Mouse (Mus musculus): ENCODE data around the gene Ces2g. TPM values are rescaled to one million over a fixed set of nuclear protein-coding genes. Genes with fewer than 3 reads are reported as not detected.

Gene Ces2g
- polyA plus RNA-seq, 1 experiment from 2014 or later: not detected

DNA sequence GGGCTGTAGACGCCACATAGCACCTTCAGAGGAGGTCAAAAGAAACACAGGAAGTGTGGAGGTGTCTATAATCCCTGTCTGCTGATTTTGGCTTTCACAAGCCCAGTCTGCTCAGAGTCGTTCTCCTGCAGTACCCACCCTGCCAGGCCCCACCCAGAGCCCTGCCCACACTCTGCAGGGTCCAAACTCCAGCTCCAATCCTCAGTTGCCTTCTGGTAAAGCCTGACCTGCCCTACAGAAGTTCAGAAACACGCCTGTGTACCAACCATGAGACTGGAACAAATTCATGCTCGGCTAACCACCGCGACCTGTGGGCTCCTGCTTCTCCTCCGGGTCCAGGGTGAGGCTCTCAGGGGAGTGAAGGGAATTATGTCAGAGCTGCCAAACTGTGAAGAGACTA is 39.1 kb downstream of the Ces2g start, which contains the start of gene Ces2h:
Ces2h (plus strand) TSS at position 268 of the 400 bp plus-strand sequence.
- no peak for ATAC-seq (ENCODE audit: low FRiP score)
- no peaks in the 10 kb centered on the region for H3K4me1 ChIP-seq
- no peaks in the 10 kb centered on the region for H3K9me3 ChIP-seq (replicated peaks)
- H3K27me3 ChIP-seq: no peaks in the 10 kb centered on the region
- H3K4me2 ChIP-seq (replicated peaks): no peak within 1 kb of the TSS
- no peaks in the 10 kb centered on the region for H3K36me3 ChIP-seq
- no peak within 1 kb of the TSS for H3K27ac ChIP-seq
- no peak within 1 kb of the TSS for H3K4me3 ChIP-seq
- no peak within 1 kb of the TSS for H3K9ac ChIP-seq
- 85% methylated on average over 7 of the region's 7 CpGs for WGBS

DNA sequence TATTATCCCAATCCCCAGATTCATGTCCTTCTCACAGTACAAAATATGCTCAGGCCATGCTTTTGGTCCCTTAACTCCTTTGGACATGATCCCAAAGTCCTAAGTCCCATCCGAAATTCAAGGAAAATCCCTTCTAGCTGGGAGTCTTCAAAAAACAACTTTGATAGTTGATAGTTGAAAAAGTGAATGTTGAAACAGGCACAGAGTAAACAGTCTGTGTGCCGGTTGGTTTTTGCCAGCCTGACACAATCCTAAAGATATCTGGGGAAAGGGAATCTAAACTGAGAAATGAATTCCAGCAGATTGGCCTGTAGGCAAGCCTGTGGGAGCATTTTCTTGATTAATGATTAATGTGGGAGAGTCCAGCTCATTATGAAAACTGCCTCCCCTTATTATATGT is 48.5 kb downstream of the Ces2g start:
- ATAC-seq (ENCODE audit: low FRiP score): no peak
- 94% methylated on average over 2 of the region's 2 CpGs for WGBS
- H3K4me3 ChIP-seq: no peak overlapping the region
- no peaks in the 10 kb centered on the region for H3K4me1 ChIP-seq
- H3K27me3 ChIP-seq: no peaks in the 10 kb centered on the region
- no peak overlapping the region for H3K27ac ChIP-seq
- no peak overlapping the region for H3K4me2 ChIP-seq (replicated peaks)
- no peaks in the 10 kb centered on the region for H3K36me3 ChIP-seq
- no peaks in the 10 kb centered on the region for H3K9me3 ChIP-seq (replicated peaks)
- no peak overlapping the region for H3K9ac ChIP-seq

GRCm38 (mm10) chr8:105011136-105011535 is 49.6 kb downstream of the Ces2g start:
- 78% methylated on average over 12 of the region's 12 CpGs for WGBS
- H3K9ac ChIP-seq: no peak overlapping the region
- no peak overlapping the region for H3K27ac ChIP-seq
- no peaks in the 10 kb centered on the region for H3K9me3 ChIP-seq (replicated peaks)
- ATAC-seq (ENCODE audit: low FRiP score): no peak
- H3K36me3 ChIP-seq: no peaks in the 10 kb centered on the region
- no peak overlapping the region for H3K4me3 ChIP-seq
- no peak overlapping the region for H3K4me2 ChIP-seq (replicated peaks)
- no peaks in the 10 kb centered on the region for H3K27me3 ChIP-seq
- no peaks in the 10 kb centered on the region for H3K4me1 ChIP-seq

DNA sequence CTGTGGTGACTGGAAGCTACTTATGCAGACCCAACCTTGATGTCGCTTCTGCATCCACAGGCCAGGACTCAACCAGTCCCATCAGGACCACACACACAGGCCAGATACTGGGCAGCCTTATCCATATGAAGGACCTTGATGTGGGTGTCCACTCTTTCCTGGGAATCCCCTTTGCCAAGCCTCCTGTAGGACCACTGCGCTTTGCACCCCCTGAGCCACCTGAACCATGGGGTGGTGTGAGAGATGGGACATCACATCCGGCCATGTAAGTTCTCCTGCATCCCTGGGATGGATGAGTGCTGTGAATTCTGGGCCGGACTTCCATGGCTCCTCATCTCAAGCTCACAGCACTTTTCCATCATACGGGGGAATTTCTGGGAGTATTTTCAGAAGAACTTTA is 52.9 kb downstream of the Ces2g start:
- H3K9me3 ChIP-seq (replicated peaks): no peaks in the 10 kb centered on the region
- no peak for ATAC-seq (ENCODE audit: low FRiP score)
- 91% methylated on average over 5 of the region's 5 CpGs for WGBS
- H3K36me3 ChIP-seq: no peaks in the 10 kb centered on the region
- no peaks in the 10 kb centered on the region for H3K27me3 ChIP-seq
- no peak overlapping the region for H3K4me2 ChIP-seq (replicated peaks)
- H3K27ac ChIP-seq: no peak overlapping the region
- H3K4me3 ChIP-seq: no peak overlapping the region
- H3K9ac ChIP-seq: no peak overlapping the region
- no peaks in the 10 kb centered on the region for H3K4me1 ChIP-seq

Other genes with a start within 250 kb of the Ces2g start
- gene Ces2a, start 227.7 kb upstream of the Ces2g start, polyA plus RNA-seq (2016; fragmentation: Nextera tagmentation; extraction: Ambion mirVana): not detected in 2 replicates
- gene Ces2b, start 130.1 kb upstream of the Ces2g start, polyA plus RNA-seq (2016; fragmentation: Nextera tagmentation; extraction: Ambion mirVana): 0.10 and 0.38 TPM in 2 replicates
- not detected in 2 replicates for gene Ces2c, start 114.7 kb upstream of the Ces2g start, polyA plus RNA-seq (2016; fragmentation: Nextera tagmentation; extraction: Ambion mirVana)
- gene Ces2e, start 35.5 kb upstream of the Ces2g start, polyA plus RNA-seq (2016; fragmentation: Nextera tagmentation; extraction: Ambion mirVana): not detected in 2 replicates
- not detected in 2 replicates for gene Ces2f, start 14.4 kb upstream of the Ces2g start, polyA plus RNA-seq (2016; fragmentation: Nextera tagmentation; extraction: Ambion mirVana)
- not detected in 2 replicates for gene Ces2h, start 39.1 kb downstream of the Ces2g start, polyA plus RNA-seq (2016; fragmentation: Nextera tagmentation; extraction: Ambion mirVana)
- gene Ces3a, start 86.9 kb downstream of the Ces2g start, polyA plus RNA-seq (2016; fragmentation: Nextera tagmentation; extraction: Ambion mirVana): not detected in 2 replicates
- gene Ces3b, start 122.0 kb downstream of the Ces2g start, polyA plus RNA-seq (2016; fragmentation: Nextera tagmentation; extraction: Ambion mirVana): not detected in 2 replicates
- not detected in 2 replicates for gene Ces4a, start 170.1 kb downstream of the Ces2g start, polyA plus RNA-seq (2016; fragmentation: Nextera tagmentation; extraction: Ambion mirVana)
- gene Cbfb, start 209.0 kb downstream of the Ces2g start, polyA plus RNA-seq (2016; fragmentation: Nextera tagmentation; extraction: Ambion mirVana): 66.2 and 72.5 TPM in 2 replicates

All from hindbrain, embryonic 12.5 days (tissue).